Mouse (Mus musculus) right cerebral cortex, postnatal 4 days (tissue): Measurements from ENCODE around the gene Kank1.
A peak's percentile ranks its signal among the peaks of the same experiment; 100 is the strongest.

Experiments used
- DNase-seq: peaks from one replicate; pipeline ENCODE4 v3.0.0-alpha.2; 2022

The Kank1 gene

GRCm38 (mm10) chr19:25236596-25237491 is at the start of gene Kank1:
Gene Kank1, plus strand, starts transcription at chr19:25236975.
- DNase-seq = peak; percentile 51

- DNase-seq = no peak
These were observed 49.1 kb upstream of the Kank1 start for GRCm38 (mm10) chr19:25187681-25188080.

GRCm38 (mm10) chr19:25193751-25194150 is 43.0 kb upstream of the Kank1 start:
- DNase-seq = no peak

- no peak for DNase-seq
These were observed 36.5 kb upstream of the Kank1 start for GRCm38 (mm10) chr19:25200081-25200860.

GRCm38 (mm10) chr19:25203077-25203476 is 33.7 kb upstream of the Kank1 start:
- no peak for DNase-seq

GRCm38 (mm10) chr19:25206969-25207368 is 29.8 kb upstream of the Kank1 start:
- DNase-seq = no peak

- DNase-seq = no peak
These were observed 28.9 kb upstream of the Kank1 start for GRCm38 (mm10) chr19:25207731-25208361.

GRCm38 (mm10) chr19:25208596-25209110 is 28.1 kb upstream of the Kank1 start:
- no peak for DNase-seq

GRCm38 (mm10) chr19:25220611-25221010 is 16.2 kb upstream of the Kank1 start:
- no peak for DNase-seq

GRCm38 (mm10) chr19:25221964-25222640 is 14.7 kb upstream of the Kank1 start:
- DNase-seq = no peak

GRCm38 (mm10) chr19:25230058-25230974 is 6.5 kb upstream of the Kank1 start:
- no peak for DNase-seq

GRCm38 (mm10) chr19:25230975-25231334 is 5.8 kb upstream of the Kank1 start:
- no peak for DNase-seq

- no peak for DNase-seq
These were observed 4.7 kb upstream of the Kank1 start for GRCm38 (mm10) chr19:25232032-25232431.

- DNase-seq = peak; percentile 27
These were observed 791 bp downstream of the Kank1 start for GRCm38 (mm10) chr19:25237492-25238040.

GRCm38 (mm10) chr19:25238121-25238520 is 1.3 kb downstream of the Kank1 start:
- no peak for DNase-seq

GRCm38 (mm10) chr19:25243566-25243965 is 6.8 kb downstream of the Kank1 start:
- DNase-seq = no peak

- DNase-seq = no peak
These were observed 9.3 kb downstream of the Kank1 start for GRCm38 (mm10) chr19:25246062-25246461.

- no peak for DNase-seq
These were observed 11.2 kb downstream of the Kank1 start for GRCm38 (mm10) chr19:25247858-25248552.

- DNase-seq = no peak
These were observed 12.5 kb downstream of the Kank1 start for GRCm38 (mm10) chr19:25249230-25249629.

GRCm38 (mm10) chr19:25251610-25252140 is 14.9 kb downstream of the Kank1 start:
- no peak for DNase-seq
